Mouse (Mus musculus) thymus, postnatal 4 days (tissue): Measurements from ENCODE around the gene Bard1.

Experiments used
- DNase-seq: peaks from one replicate; pipeline ENCODE4 v3.0.0; 2021

Gene Bard1

GRCm38 (mm10) chr1:71045141-71045540 is 57.8 kb downstream of the Bard1 start:
- DNase-seq: no peak

- DNase-seq: no peak
Measured at GRCm38 (mm10) chr1:71043951-71044350, 59.0 kb downstream of the Bard1 start.

- DNase-seq: peak; percentile 18
Measured at GRCm38 (mm10) chr1:71036999-71037398, 65.9 kb downstream of the Bard1 start.

- DNase-seq: no peak
Measured at GRCm38 (mm10) chr1:71035565-71035964, 67.4 kb downstream of the Bard1 start.

GRCm38 (mm10) chr1:71022766-71023165 is 80.2 kb downstream of the Bard1 start:
- DNase-seq: no peak

GRCm38 (mm10) chr1:71014345-71014744 is 88.6 kb downstream of the Bard1 start:
- no peak for DNase-seq

GRCm38 (mm10) chr1:71005998-71006397 is 96.9 kb downstream of the Bard1 start:
- DNase-seq: no peak

- DNase-seq: no peak
Measured at GRCm38 (mm10) chr1:71004177-71004576, 98.8 kb downstream of the Bard1 start.

GRCm38 (mm10) chr1:71003741-71004140 is 99.2 kb downstream of the Bard1 start:
- no peak for DNase-seq

GRCm38 (mm10) chr1:70997377-70997993 is 105.5 kb downstream of the Bard1 start:
- no peak for DNase-seq

GRCm38 (mm10) chr1:70996766-70997165 is 106.2 kb downstream of the Bard1 start:
- DNase-seq: no peak
